16 mouse cellular contexts compared by ENCODE assay signal in genomic region chr2:68884573-68884972, GRCm38 (mm10). TPM values are rescaled to one million over a fixed set of nuclear protein-coding genes. Genes with fewer than 3 reads are reported as not detected.
DNase-seq lines count a peak whose midpoint lies in the region; TF ChIP-seq lines count a peak whose summit lies in the region.
"Had no signal": no experiment of that assay in that cellular context is flagged by ENCODE, and none has a peak within 500 bp of the region (broad histone marks: within the 10 kb centered on the region; RNA-seq: fewer than 3 reads in every experiment).

No protein-coding gene starts in this region.

- DNase-seq in layer of hippocampus, adult 2 months (ENCODE audit: low spot score in 2 of 2) = peak in 1 of 2 experiments; percentile 72
- DNase-seq in layer of hippocampus, postnatal 25 days (ENCODE audit: extremely low spot score in 1 of 2, low spot score in 1 of 2) = no peak
- DNase-seq in brain, embryonic 14.5 days (ENCODE audit: low read depth) = peak; percentile 50
- DNase-seq in left cerebral cortex, adult 2 months (ENCODE audit: extremely low spot score in 1 of 2, low spot score in 2 of 2) = peak in 1 of 2 experiments; percentile 55
- peak; percentile 32 to 62 for DNase-seq in right cerebral cortex, postnatal 10 days (ENCODE audit: low spot score in 2 of 2)
- no peak for DNase-seq in spleen, postnatal 14 days (ENCODE audit: low spot score in 2 of 2)
- no peak for DNase-seq in cerebellum, adult 8-10 months
- DNase-seq: adrenal gland, postnatal 25 days; cerebellum, adult 9-11 months; heart, adult 2 months; heart, postnatal 36 days; lung, adult 18-20 months; thymus, postnatal 36 days had no signal

- TF ChIP-seq POLR2A in brain, embryonic 14.5 days (IDR thresholded peaks at IDR 0.05; ENCODE audit: borderline replicate concordance, extremely low read depth, insufficient read depth, insufficient read length, poor library complexity, severe bottlenecking) = no peak

- no peak for TF ChIP-seq CTCF in layer of hippocampus, adult 2 months (conservative IDR thresholded peaks at IDR 0.05)
- no peak for TF ChIP-seq CTCF in brain, embryonic 14.5 days (IDR thresholded peaks at IDR 0.05; ENCODE audit: borderline replicate concordance, extremely low read depth, insufficient read depth, insufficient read length)
- no peak for TF ChIP-seq CTCF in left cerebral cortex, adult 2 months (IDR thresholded peaks at IDR 0.05)

- intact Hi-C loops in left cerebral cortex, adult 2 months (cut with DNase I) = loop anchor here (1.0 kb wide), 1 partner anchor 27 kb away; no protein-coding TSS in a partner anchor

- H3K27ac ChIP-seq in layer of hippocampus, adult 2 months = peak overlapping the region; percentile 52
- H3K27ac ChIP-seq in left cerebral cortex, adult 2 months = peak overlapping the region; percentile 50; the same call in 1 of the 2 replicates
- H3K27ac ChIP-seq: embryonic facial prominence, embryonic 12.5 days; heart, adult 2 months; limb, embryonic 12.5 days had no signal

- H3K4me3 ChIP-seq in layer of hippocampus, adult 2 months = no peak overlapping the region
- no peak overlapping the region for H3K4me3 ChIP-seq in left cerebral cortex, adult 2 months
- H3K4me3 ChIP-seq: embryonic facial prominence, embryonic 12.5 days; heart, adult 2 months; limb, embryonic 12.5 days; megakaryocyte, embryonic 14.5 days had no signal

RNA-seq across cellular contexts. Expression of gene Cers6, which starts 23.3 kb away (rescaled TPM):
- 10 to 100 TPM; 92.2 to 97.2 TPM for total RNA-seq in layer of hippocampus, adult 2 months (2021)
- 10 to 100 TPM; 85.9 to 94.3 TPM for total RNA-seq in layer of hippocampus, postnatal 25 days (2021)
- 31.0 and 45.0 TPM in 2 replicates for polyA plus RNA-seq in brain, embryonic 14.5 days (2012; rRNA removed)
- 10 to 100 TPM; 69.3 to 82.7 TPM for total RNA-seq in left cerebral cortex, adult 2 months (2021)

Comparison
In these comparisons a context has a peak if more than half of its experiments do, and no peak if none do; other contexts are left out.
1. DNase-seq: peak in brain, embryonic 14.5 days (single experiment) and right cerebral cortex, postnatal 10 days (2 of 2); none in layer of hippocampus, postnatal 25 days (0 of 2), spleen, postnatal 14 days (0 of 2) and cerebellum, adult 8-10 months (single experiment).